Mouse (Mus musculus): ENCODE measurements around the gene Zfp493. TPM values are rescaled to one million over a fixed set of nuclear protein-coding genes. Genes with fewer than 3 reads are reported as not detected.
A peak's percentile ranks its signal among the peaks of the same experiment; 100 is the strongest.
"Not testable (repeated sequence)": the region's sequence is repeated elsewhere in the genome, so short reads cannot be mapped to it uniquely, and the experiment has no call there.

The Zfp493 gene
- not detected in 2 replicates for polyA plus RNA-seq (2012; ENCODE audit: insufficient read depth, insufficient read length, low replicate concordance, missing spikeins)

GRCm38 (mm10) chr13:67779265-67780221 lies at the start of gene Zfp493:
Gene Zfp493 (plus strand): TSS chr13:67779693.
- Histone ChIP-seq H3K4me3 (ENCODE audit: insufficient read depth, low read depth, low read length) (peak within 1 kb of the TSS; percentile 89), H3K27ac (ENCODE audit: insufficient read depth, low read depth, low read length) (no peak within 1 kb of the TSS), H3K4me1 (ENCODE audit: control insufficient read depth, insufficient read depth, low read length) (peaks cover 4% of the 10 kb centered on the region)
- 6% methylated on average over 26 of the region's 26 CpGs for WGBS
- TF ChIP-seq CTCF (IDR thresholded peaks at IDR 0.05; ENCODE audit: insufficient read depth, low read depth, low read length) (no peak), POLR2A (IDR thresholded peaks at IDR 0.05; ENCODE audit: insufficient read depth, low read depth, low read length) (no peak)

- not testable (repeated sequence) for H3K4me1 ChIP-seq (ENCODE audit: control insufficient read depth, insufficient read depth, low read length); H3K4me3 ChIP-seq (ENCODE audit: insufficient read depth, low read depth, low read length); H3K27ac ChIP-seq (ENCODE audit: insufficient read depth, low read depth, low read length)
- WGBS: 94% methylated on average over 9 of the region's 9 CpGs
These were observed 45.1 kb upstream of the Zfp493 start for GRCm38 (mm10) chr13:67734391-67734790.

DNA sequence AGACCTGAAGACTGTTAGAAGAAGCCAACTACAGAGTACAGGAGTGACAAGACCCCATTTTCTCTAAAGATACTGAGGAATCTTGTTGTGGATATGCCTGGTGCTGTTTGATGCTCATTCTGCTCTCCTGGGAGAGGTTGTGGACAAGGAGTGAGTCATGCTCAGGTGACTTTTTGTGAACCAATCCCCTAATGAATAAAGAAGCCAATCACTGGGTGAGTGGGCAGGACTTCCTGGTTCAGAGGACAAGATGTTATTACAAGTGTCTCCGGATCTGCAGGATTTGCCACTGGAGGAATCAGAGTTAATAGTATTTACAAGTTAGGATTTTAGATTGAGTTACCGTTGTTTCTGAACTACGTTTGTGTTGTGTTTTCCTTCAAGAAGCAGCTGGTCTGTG lies 36.6 kb upstream of the Zfp493 start:
- WGBS: 92% methylated on average over 3 of the region's 3 CpGs
- Histone ChIP-seq H3K27ac (ENCODE audit: insufficient read depth, low read depth, low read length) (no peak overlapping the region), H3K4me1 (ENCODE audit: control insufficient read depth, insufficient read depth, low read length) (no peaks in the 10 kb centered on the region), H3K4me3 (ENCODE audit: insufficient read depth, low read depth, low read length) (no peak overlapping the region)
- no peak for TF ChIP-seq POLR2A (IDR thresholded peaks at IDR 0.05; ENCODE audit: insufficient read depth, low read depth, low read length)
- TF ChIP-seq CTCF (IDR thresholded peaks at IDR 0.05; ENCODE audit: insufficient read depth, low read depth, low read length): no peak

DNA sequence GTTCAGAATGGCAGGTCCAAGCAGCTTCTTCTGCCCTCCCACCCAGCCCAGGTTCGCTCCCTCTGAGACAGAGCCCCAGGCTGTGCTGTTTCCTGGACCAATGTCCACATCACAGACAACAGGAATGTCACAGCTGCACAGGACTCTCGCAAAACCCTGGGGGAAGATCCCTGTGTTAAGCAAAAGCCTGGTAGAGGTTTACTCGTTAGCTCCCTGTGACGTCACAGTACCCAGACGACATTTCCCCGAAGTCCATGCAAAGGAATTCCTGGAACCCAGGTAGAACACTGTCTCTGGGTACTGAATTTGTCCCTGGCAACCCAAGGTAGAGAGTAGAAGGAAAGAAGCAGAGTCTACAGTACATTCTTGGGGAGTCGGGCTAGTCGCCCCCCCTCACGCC lies 35.6 kb upstream of the Zfp493 start:
- WGBS: 89% methylated on average over 9 of the region's 9 CpGs
- H3K4me1 ChIP-seq (ENCODE audit: control insufficient read depth, insufficient read depth, low read length): no peaks in the 10 kb centered on the region
- no peak overlapping the region for H3K27ac ChIP-seq (ENCODE audit: insufficient read depth, low read depth, low read length)
- TF ChIP-seq POLR2A (IDR thresholded peaks at IDR 0.05; ENCODE audit: insufficient read depth, low read depth, low read length): no peak
- TF ChIP-seq CTCF (IDR thresholded peaks at IDR 0.05; ENCODE audit: insufficient read depth, low read depth, low read length): no peak
- H3K4me3 ChIP-seq (ENCODE audit: insufficient read depth, low read depth, low read length): no peak overlapping the region

GRCm38 (mm10) chr13:67754333-67755306 lies 24.9 kb upstream of the Zfp493 start, which contains the start of gene Zfp85:
Gene Zfp85 (minus strand): TSS chr13:67755228.
- WGBS: 6% methylated on average over 24 of the region's 24 CpGs
- H3K4me3 ChIP-seq (ENCODE audit: insufficient read depth, low read depth, low read length): peak within 1 kb of the TSS; percentile 89
- H3K4me1 ChIP-seq (ENCODE audit: control insufficient read depth, insufficient read depth, low read length): no peaks in the 10 kb centered on the region
- TF ChIP-seq POLR2A (IDR thresholded peaks at IDR 0.05; ENCODE audit: insufficient read depth, low read depth, low read length): peak; percentile 30; the same call in 1 of the 2 replicates
- TF ChIP-seq CTCF (IDR thresholded peaks at IDR 0.05; ENCODE audit: insufficient read depth, low read depth, low read length): no peak
- H3K27ac ChIP-seq (ENCODE audit: insufficient read depth, low read depth, low read length): no peak within 1 kb of the TSS

DNA sequence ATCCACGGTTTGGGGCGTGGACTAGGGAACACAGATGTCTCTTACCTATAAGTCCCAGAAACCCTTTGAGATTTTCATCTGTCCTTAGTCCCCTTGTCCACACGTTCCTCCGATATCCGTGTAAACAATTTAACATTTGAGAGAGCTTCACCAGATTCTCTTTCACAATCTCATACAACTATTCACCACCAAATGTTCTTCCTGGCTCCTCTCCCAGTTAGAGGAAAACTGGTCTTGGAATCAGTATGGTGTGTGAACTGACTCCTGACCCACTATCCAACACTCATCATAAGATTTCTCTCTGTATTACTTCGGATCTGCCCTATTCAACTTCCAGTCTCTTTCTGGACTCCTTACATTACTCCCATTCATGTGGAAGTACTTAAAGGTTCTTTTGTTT lies 23.7 kb upstream of the Zfp493 start:
- no peak for TF ChIP-seq POLR2A (IDR thresholded peaks at IDR 0.05; ENCODE audit: insufficient read depth, low read depth, low read length)
- TF ChIP-seq CTCF (IDR thresholded peaks at IDR 0.05; ENCODE audit: insufficient read depth, low read depth, low read length): no peak
- Histone ChIP-seq H3K27ac (ENCODE audit: insufficient read depth, low read depth, low read length) (no peak overlapping the region), H3K4me3 (ENCODE audit: insufficient read depth, low read depth, low read length) (no peak overlapping the region), H3K4me1 (ENCODE audit: control insufficient read depth, insufficient read depth, low read length) (no peaks in the 10 kb centered on the region)
- 84% methylated on average over 6 of the region's 6 CpGs for WGBS

DNA sequence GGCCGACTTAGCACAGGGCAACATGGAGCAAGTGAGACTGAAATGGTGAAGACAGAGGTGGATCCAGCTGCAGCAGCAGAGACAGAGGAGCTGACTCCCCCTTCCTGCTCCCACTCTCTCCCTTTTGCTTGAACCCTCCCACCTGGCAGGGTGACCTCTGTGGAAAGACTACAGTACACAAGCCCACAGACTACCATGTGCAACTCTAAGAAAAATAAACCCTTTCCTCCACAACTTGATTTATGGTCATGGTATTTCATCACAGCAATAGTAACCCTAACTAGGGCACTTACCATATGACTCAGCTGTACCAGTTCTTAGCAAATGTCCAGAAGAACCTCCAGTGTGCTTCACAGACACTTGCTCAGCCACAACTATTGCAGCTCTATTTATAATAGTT lies 19.5 kb upstream of the Zfp493 start:
- no peak overlapping the region for H3K27ac ChIP-seq (ENCODE audit: insufficient read depth, low read depth, low read length)

GRCm38 (mm10) chr13:67763031-67763768 lies 16.3 kb upstream of the Zfp493 start:
- H3K4me3 ChIP-seq (ENCODE audit: insufficient read depth, low read depth, low read length): no peak overlapping the region
- H3K4me1 ChIP-seq (ENCODE audit: control insufficient read depth, insufficient read depth, low read length): no peaks in the 10 kb centered on the region
- no peak overlapping the region for H3K27ac ChIP-seq (ENCODE audit: insufficient read depth, low read depth, low read length)
- no peak for TF ChIP-seq CTCF (IDR thresholded peaks at IDR 0.05; ENCODE audit: insufficient read depth, low read depth, low read length)
- TF ChIP-seq POLR2A (IDR thresholded peaks at IDR 0.05; ENCODE audit: insufficient read depth, low read depth, low read length): no peak
- WGBS: 56% methylated on average over 2 of the region's 2 CpGs

More for the DNA sequence above, 19.5 kb upstream of the Zfp493 start:
- TF ChIP-seq POLR2A (IDR thresholded peaks at IDR 0.05; ENCODE audit: insufficient read depth, low read depth, low read length): no peak
- no peak for TF ChIP-seq CTCF (IDR thresholded peaks at IDR 0.05; ENCODE audit: insufficient read depth, low read depth, low read length)
- WGBS: 94% methylated on average over 1 of the region's 1 CpGs
- Histone ChIP-seq H3K4me3 (ENCODE audit: insufficient read depth, low read depth, low read length) (no peak overlapping the region), H3K4me1 (ENCODE audit: control insufficient read depth, insufficient read depth, low read length) (no peaks in the 10 kb centered on the region)

Measured in olfactory bulb, adult 2 months (tissue).